Mouse (Mus musculus): ENCODE results near the gene Zzz3.

DNA sequence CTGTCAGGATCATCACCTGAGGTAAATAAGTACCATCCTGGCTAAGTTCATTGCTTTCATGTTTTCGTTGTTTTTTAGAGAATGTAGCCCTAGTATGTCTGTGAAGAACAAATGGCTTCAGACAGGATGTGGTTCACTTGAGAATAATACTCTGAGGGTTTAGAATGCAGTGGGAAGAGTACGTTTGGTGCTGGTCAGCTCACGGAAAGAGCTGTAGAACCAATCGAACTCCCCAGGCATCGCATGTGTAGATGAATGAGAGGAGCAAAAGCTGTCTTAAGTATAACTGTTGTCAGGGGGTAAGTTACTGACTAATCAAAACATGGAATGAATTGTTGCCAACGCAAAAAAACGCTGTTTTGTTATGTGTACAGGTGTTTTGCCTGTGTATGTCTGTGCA lies 37.4 kb downstream of the Zzz3 start:
- TF ChIP-seq CTCF (IDR thresholded peaks at IDR 0.05; ENCODE audit: low read depth) (no peak), EP300 (optimal IDR thresholded peaks at IDR 0.05) (no peak)
